Mouse (Mus musculus): ENCODE results near the gene Unc93a2. TPM values are rescaled to one million over a fixed set of nuclear protein-coding genes. Genes with fewer than 3 reads are reported as not detected.
"Not testable (repeated sequence)": the region's sequence is repeated elsewhere in the genome, so short reads cannot be mapped to it uniquely, and the experiment has no call there.

The Unc93a2 gene
- polyA plus RNA-seq, 1 experiment from 2014 or later = not detected

DNA sequence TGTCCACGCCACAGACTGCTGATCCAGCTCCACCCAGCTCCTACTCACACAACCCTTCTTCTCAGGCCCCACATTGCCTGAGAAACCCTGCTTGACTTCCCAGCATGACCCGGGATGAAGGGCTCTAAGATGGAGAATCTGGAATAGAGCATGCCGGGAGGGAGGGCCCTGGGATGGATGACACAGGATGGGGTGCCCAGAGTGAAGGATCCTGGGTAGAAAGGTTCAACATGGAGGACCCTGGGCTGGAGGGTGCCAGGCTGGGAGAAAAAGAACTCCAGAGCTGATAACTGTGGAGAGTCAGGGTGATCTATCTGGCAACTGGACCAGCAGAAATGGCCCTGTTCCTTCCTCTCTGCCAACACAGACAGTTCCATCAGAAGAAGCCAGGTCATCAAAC is 19.6 kb downstream of the Unc93a2 start:
- not testable (repeated sequence) for H3K4me1 ChIP-seq; H3K9me3 ChIP-seq (replicated peaks); H3K36me3 ChIP-seq; H3K9ac ChIP-seq; H3K4me2 ChIP-seq (replicated peaks); H3K27me3 ChIP-seq; H3K4me3 ChIP-seq; ATAC-seq (ENCODE audit: low FRiP score); H3K27ac ChIP-seq
- no CpG with 5 or more reads among the region's 3 CpGs for WGBS

DNA sequence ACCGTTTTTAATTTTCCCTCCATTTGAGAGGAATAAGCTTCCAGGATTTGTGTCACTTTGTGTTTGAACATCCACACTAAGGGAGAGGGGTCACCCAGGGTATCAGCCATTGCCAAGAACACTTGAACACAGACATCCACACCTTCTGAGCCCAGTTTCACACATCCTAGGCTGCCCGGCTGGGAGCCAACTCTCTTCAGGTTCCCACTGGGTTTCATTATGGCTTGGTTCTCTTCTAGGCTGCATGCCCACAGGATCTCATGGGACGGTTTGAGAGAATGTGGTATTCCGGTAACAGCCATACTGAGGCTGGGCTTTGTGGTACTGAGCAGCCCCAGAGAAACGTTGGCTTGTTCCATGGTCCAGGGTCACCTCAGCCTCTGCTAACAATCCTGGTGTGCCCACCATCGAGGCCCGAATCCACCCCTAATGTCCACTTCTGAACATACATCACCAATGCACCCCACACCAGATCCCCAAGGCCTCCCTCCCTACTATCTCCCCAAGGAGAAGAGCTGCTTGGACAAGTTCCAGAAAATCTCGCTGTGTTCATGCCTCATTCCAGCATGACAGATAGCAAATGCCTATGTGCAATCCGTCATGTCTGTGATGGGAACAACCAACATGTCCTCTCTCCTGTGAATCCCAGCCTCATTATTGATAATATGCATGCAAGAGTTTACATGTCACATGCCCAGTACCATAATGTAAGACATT is 24.4 kb downstream of the Unc93a2 start:
- H3K36me3 ChIP-seq; H3K4me1 ChIP-seq; H3K4me2 ChIP-seq (replicated peaks); H3K4me3 ChIP-seq; H3K27me3 ChIP-seq; ATAC-seq (ENCODE audit: low FRiP score); H3K27ac ChIP-seq; H3K9me3 ChIP-seq (replicated peaks); H3K9ac ChIP-seq: not testable (repeated sequence)
- 88% methylated on average over 9 of the region's 9 CpGs for WGBS

DNA sequence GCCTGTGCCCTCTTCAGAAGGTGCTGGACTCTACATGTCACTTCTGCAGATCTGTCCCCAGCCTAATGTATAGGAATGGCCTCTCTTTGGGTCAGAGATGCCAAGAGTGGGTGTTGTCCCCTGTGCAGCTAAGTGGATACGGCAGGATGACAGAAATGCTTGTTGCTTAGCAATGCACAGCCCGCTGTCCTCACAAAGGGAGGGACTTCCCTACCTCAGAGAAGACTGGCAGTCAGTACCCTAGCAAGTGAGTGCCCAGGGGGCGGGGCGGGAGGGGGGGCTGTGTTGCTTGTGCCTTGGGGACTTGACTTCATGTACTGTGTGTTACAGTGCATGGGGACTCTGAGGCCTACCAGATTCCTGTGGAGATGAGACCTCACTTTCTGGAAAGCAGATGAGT is 25.5 kb downstream of the Unc93a2 start:
- not testable (repeated sequence) for H3K9ac ChIP-seq; ATAC-seq (ENCODE audit: low FRiP score); H3K4me3 ChIP-seq; H3K4me1 ChIP-seq; H3K36me3 ChIP-seq; H3K9me3 ChIP-seq (replicated peaks); H3K27me3 ChIP-seq; H3K4me2 ChIP-seq (replicated peaks); H3K27ac ChIP-seq
- 74% methylated on average over 4 of the region's 4 CpGs for WGBS

DNA sequence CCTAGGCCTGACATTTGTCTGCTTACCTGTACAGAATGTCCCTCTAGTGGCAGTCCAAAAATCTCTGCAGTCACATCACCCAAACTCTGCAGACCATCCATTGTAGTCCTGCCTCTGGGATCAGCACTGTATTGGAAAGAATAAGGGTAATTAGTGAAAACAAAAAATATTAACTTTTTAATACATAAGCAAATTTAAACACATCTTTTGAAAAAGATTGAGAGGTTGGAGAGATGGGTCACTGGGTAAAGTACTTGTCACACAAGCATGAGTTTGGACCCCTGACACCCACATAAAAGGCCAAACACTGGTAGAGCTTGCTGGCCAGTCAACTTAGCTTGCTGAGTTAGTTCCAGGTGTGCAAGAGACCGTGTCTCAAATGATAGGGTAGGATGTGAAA is 32.7 kb downstream of the Unc93a2 start, which contains the start of gene Ttll2:
Gene Ttll2, minus strand, starts transcription at position 101 of the 400 bp plus-strand sequence.
- not testable (repeated sequence) for H3K4me1 ChIP-seq; H3K27ac ChIP-seq; H3K4me2 ChIP-seq (replicated peaks); ATAC-seq (ENCODE audit: low FRiP score); H3K9ac ChIP-seq; H3K27me3 ChIP-seq; H3K9me3 ChIP-seq (replicated peaks); H3K4me3 ChIP-seq; H3K36me3 ChIP-seq
- WGBS = 85% methylated on average over 1 of the region's 1 CpGs

DNA sequence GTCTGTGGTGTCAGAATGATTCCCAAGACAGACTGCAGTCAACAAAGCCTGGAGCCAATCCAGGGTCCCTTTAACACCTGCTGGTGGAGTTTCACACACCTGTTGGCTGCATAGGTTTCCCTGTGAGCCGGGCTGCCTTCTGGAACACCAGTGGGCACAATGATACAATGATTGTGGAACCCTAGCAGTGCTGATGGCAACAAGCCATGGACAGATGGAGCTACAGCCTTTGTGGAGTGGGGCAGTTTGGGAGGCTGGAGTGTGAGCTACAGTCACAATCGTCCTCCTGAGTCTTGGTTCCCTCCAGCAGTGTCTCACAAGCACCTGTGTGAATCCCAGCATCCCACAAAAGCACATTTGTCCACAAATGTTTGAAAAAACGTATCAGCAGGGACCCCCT is 36.5 kb downstream of the Unc93a2 start:
- not testable (repeated sequence) for ATAC-seq (ENCODE audit: low FRiP score); H3K4me2 ChIP-seq (replicated peaks); H3K4me1 ChIP-seq; H3K4me3 ChIP-seq; H3K27me3 ChIP-seq; H3K27ac ChIP-seq; H3K9me3 ChIP-seq (replicated peaks); H3K9ac ChIP-seq; H3K36me3 ChIP-seq
- WGBS = 60% methylated on average over 2 of the region's 3 CpGs

DNA sequence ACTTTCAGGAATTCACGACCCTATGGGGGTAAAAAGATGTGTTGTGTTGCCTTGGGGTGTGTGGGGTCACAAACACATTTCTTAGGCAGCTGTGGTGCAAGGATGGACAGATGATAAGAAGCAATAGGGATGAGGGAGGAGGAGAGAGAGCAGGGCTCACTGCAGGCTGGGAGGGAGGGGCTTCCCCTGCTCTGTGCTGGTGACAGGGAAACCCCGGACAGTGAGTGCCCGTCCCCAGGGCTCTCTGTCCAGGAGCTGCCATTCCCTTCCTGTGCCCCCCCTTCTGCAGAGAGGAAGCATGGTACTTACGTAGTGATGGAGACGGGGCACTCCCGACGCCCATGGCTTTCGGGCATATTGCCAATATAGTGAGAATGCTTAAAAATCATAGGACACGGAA is 47.9 kb downstream of the Unc93a2 start:
- H3K36me3 ChIP-seq; H3K27ac ChIP-seq; H3K4me1 ChIP-seq; H3K4me3 ChIP-seq; H3K9me3 ChIP-seq (replicated peaks); H3K27me3 ChIP-seq; H3K9ac ChIP-seq; H3K4me2 ChIP-seq (replicated peaks): not testable (repeated sequence)
- WGBS = 88% methylated on average over 7 of the region's 9 CpGs
- ATAC-seq (ENCODE audit: low FRiP score) = 0 out of 2 replicates have a peak, but pooled peaks have one; percentile 22

DNA sequence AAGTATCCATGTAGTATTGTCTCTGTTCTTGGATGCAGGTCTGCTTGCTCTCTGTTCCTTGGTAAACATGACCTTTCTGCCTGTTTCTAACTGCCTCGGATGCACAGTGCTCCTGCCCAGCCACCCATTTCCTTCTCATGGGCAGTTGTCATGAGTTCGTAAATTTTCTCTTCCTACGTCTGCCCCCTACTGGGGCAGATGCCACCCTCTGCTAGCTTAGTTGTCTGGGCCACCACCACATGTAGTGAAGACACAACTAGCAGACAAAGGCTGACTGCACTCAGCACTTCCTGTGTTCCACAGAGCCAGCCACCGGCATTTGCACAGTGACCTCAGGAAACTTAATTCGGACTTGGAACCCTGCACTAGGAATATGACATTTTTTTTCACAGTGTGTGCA is 52.5 kb downstream of the Unc93a2 start:
- not testable (repeated sequence) for H3K9me3 ChIP-seq (replicated peaks); H3K27ac ChIP-seq; H3K4me3 ChIP-seq; H3K4me2 ChIP-seq (replicated peaks); H3K4me1 ChIP-seq; ATAC-seq (ENCODE audit: low FRiP score); H3K27me3 ChIP-seq; H3K36me3 ChIP-seq; H3K9ac ChIP-seq
- 80% methylated on average over 2 of the region's 5 CpGs for WGBS

DNA sequence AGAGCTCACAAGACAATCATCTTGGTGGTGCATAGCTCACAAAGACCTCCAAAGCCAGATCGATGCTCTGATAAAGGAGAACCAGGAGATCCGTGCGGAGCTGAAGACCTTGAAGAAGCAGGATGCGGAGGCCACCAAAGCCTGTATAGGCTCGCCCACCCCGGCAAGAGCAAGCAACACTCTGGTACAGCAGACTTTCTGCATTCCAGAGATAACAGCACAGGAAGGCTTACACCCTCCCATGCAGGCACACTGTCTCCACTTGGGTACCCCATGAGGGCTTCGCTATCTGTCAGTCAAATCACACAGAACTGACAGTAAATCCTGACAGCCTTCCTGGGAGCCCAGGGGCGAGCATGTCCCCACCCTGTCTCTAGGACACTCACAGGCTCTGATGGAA is 58.8 kb downstream of the Unc93a2 start:
- H3K4me2 ChIP-seq (replicated peaks); H3K4me3 ChIP-seq; H3K27me3 ChIP-seq; H3K9ac ChIP-seq; H3K9me3 ChIP-seq (replicated peaks); H3K4me1 ChIP-seq; H3K27ac ChIP-seq; ATAC-seq (ENCODE audit: low FRiP score); H3K36me3 ChIP-seq: not testable (repeated sequence)
- 83% methylated on average over 6 of the region's 8 CpGs for WGBS

DNA sequence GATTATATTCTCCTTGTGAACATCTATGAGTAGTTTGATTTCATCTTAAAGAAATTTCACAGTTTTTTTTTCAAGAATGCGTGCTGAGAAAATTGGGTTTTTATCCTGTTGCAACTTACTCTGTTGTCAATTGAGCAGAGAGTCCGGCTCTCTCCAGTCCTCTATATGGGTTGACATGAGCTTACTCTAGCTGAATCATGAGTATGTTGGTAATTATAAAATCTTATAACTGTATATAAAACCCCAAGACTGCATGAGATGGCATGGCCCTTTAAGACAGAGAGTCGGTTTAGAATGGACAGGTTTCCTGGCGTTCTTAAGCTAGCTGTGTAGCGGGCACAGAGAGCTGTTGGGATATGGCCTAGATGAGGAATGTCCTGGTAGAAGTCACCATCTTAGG is 60.9 kb downstream of the Unc93a2 start, which contains the start of gene Tcp10a:
Gene Tcp10a, plus strand, starts transcription at position 301 of the 400 bp plus-strand sequence.
- H3K27ac ChIP-seq; H3K9me3 ChIP-seq (replicated peaks); H3K9ac ChIP-seq; H3K4me3 ChIP-seq; H3K36me3 ChIP-seq; H3K27me3 ChIP-seq; H3K4me1 ChIP-seq; ATAC-seq (ENCODE audit: low FRiP score); H3K4me2 ChIP-seq (replicated peaks): not testable (repeated sequence)
- 96% methylated on average over 5 of the region's 5 CpGs for whole genome bisulfite sequencing

DNA sequence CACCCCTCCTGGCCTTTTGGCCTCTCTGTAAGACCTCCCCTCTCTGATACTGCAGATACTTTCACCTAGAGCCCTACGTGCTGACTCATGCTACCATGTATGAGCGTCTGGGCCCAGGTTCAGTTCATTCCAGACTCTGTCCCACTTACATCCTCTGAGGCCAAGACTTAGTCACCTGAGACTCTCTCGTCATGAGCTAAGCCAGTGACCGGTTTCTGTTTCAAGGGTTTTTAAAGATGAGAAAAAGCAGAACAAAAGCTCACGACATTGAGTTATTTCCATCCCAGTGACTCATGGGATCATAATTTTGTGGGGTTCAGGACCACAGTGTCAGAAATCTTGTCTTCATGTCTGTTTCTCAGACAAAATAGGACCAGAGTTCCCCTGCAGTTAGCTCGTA is 65.5 kb downstream of the Unc93a2 start:
- not testable (repeated sequence) for ATAC-seq (ENCODE audit: low FRiP score); H3K36me3 ChIP-seq; H3K27ac ChIP-seq; H3K4me3 ChIP-seq; H3K4me2 ChIP-seq (replicated peaks); H3K9me3 ChIP-seq (replicated peaks); H3K9ac ChIP-seq; H3K4me1 ChIP-seq; H3K27me3 ChIP-seq
- WGBS = 88% methylated on average over 6 of the region's 6 CpGs

DNA sequence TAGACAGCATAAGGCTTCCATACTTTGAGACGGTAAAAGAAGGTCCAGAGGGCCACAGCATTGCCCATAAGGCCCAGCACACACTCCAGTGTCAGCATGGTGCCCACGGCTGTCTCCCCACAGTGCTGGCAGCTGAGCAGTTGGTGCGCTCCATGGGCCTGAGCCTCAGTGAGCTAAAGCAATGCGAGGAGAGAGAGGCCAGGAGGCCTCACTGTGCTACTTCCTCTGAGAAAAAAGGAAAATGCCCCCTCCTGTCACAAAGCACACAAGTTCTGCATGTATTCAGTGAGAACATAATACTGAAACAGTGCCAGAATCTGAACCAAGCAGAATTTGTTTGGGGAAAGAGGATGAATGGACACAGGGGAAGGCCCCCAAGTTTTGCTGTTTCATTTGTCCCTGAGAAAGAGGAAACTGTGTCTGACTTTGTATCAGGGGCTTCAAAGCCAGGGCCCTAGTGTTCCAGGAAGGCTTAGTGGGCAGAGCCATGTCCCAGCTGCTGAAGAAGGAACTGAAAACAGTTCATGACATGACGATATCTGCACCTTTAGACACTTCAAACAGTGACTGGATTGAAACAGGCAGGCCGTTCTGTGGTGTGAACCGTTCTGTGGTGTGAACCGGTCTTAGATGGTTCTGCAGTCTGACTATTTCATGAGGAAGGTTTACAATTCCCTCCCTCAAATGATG is 69.4 kb downstream of the Unc93a2 start:
- not testable (repeated sequence) for H3K4me3 ChIP-seq; H3K27ac ChIP-seq; H3K4me1 ChIP-seq; H3K36me3 ChIP-seq; H3K27me3 ChIP-seq; ATAC-seq (ENCODE audit: low FRiP score); H3K9ac ChIP-seq; H3K4me2 ChIP-seq (replicated peaks); H3K9me3 ChIP-seq (replicated peaks)
- WGBS = 92% methylated on average over 7 of the region's 8 CpGs
